Mouse (Mus musculus): ENCODE data around the gene Zfp771. TPM values are rescaled to one million over a fixed set of nuclear protein-coding genes. Genes with fewer than 3 reads are reported as not detected.

The Zfp771 gene
- polyA plus RNA-seq, 1 experiment = 41.0 TPM

DNA sequence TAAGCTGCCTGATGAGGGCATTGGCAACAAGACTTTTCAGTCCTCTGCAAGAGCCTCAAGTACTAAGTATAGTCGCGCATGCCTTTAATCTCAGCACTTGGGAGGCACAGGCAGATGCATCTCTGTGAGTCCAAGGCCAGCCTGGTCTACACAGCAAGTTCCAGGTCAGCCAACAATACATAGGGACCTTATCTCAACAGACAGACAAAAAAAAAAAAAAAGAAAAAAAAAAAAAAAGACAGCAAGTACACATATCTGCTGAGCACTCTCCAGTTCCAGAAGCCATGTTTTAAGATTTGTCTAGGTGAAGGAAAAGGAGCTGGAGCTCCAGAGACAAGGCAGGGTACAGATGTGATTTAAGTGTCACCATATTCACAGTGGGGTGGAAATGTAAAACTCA is 11.9 kb downstream of the Zfp771 start:
- Histone ChIP-seq H3K36me3 (ENCODE audit: control insufficient read depth, insufficient read depth, low read length) (no peaks in the 10 kb centered on the region), H3K27me3 (ENCODE audit: control insufficient read depth, insufficient read depth, low read length) (no peaks in the 10 kb centered on the region), H3K4me1 (ENCODE audit: control insufficient read depth, insufficient read depth, low read length) (peaks cover 12% of the 10 kb centered on the region), H3K27ac (ENCODE audit: control insufficient read depth, insufficient read depth, low read depth, low read length) (no peak overlapping the region), H3K4me3 (ENCODE audit: control insufficient read depth, low read depth, low read length) (no peak overlapping the region)
- TF ChIP-seq CTCF (IDR thresholded peaks at IDR 0.05; ENCODE audit: control insufficient read depth, insufficient read depth, insufficient replicate concordance, low read depth, low read length) = no peak
- TF ChIP-seq POLR2A (IDR thresholded peaks at IDR 0.05; ENCODE audit: control insufficient read depth, low read depth, low read length) = no peak

DNA sequence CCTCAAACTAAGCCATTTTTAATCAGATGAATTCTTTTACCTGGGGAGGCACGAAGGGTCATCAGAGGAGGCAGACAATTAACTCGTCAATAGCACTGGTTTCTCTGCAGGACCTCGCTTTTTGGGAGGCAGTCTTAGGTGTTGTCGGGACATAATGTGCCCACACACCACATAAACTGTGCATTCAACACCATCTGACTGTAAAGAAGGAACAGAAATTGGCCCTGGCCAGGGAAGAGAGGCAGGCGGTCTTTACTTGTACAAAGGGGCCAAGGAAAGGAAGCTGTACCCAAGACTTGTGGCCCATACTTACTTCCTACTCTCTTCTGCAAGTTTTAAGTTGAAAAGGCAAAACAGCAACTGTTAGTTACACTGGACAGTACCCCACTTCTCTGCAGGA is 12.4 kb downstream of the Zfp771 start:
- Histone ChIP-seq H3K36me3 (ENCODE audit: control insufficient read depth, insufficient read depth, low read length) (no peaks in the 10 kb centered on the region), H3K4me3 (ENCODE audit: control insufficient read depth, low read depth, low read length) (no peak overlapping the region), H3K27me3 (ENCODE audit: control insufficient read depth, insufficient read depth, low read length) (no peaks in the 10 kb centered on the region), H3K4me1 (ENCODE audit: control insufficient read depth, insufficient read depth, low read length) (peaks cover 14% of the 10 kb centered on the region), H3K27ac (ENCODE audit: control insufficient read depth, insufficient read depth, low read depth, low read length) (no peak overlapping the region)
- TF ChIP-seq CTCF (IDR thresholded peaks at IDR 0.05; ENCODE audit: control insufficient read depth, insufficient read depth, insufficient replicate concordance, low read depth, low read length) = no peak
- no peak for TF ChIP-seq POLR2A (IDR thresholded peaks at IDR 0.05; ENCODE audit: control insufficient read depth, low read depth, low read length)

DNA sequence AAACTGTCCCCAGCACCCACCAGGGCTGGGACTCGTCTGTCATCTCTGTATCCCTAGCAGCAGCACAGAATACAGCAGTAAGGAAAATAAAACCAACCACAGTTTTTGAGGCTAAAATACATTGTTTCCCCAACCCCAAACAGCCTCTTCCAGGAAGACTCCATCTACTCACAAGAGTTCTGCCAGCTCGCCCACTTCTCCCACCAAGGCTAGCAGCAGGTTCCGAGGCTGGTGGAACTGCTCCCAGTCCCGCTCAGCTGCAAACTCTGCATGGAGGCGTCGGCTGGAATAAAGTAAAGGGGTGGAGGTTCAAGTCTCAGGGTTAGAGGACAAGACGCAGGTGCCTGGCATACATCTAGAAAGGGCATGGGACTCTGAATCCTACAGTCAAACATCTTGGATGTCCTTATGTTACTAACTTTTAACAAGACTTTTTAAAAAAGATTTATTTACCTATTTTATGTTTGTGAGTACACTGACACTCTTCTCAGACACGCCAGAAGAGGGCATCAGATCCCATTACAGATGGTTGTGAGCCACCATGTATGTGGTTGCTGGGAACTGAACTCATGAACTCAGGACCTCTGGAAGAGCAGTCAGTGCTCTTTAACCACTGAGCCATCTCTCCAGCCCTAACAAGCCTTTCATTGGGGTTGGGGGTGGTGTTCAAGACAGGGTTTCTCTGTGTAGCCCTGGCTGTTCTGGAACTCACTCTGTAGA is 15.3 kb downstream of the Zfp771 start:
- H3K27me3 ChIP-seq (ENCODE audit: control insufficient read depth, insufficient read depth, low read length) = no peaks in the 10 kb centered on the region
- H3K27ac ChIP-seq (ENCODE audit: control insufficient read depth, insufficient read depth, low read depth, low read length) = no peak overlapping the region
- H3K4me3 ChIP-seq (ENCODE audit: control insufficient read depth, low read depth, low read length) = no peak overlapping the region
- no peaks in the 10 kb centered on the region for H3K36me3 ChIP-seq (ENCODE audit: control insufficient read depth, insufficient read depth, low read length)
- peaks cover 14% of the 10 kb centered on the region for H3K4me1 ChIP-seq (ENCODE audit: control insufficient read depth, insufficient read depth, low read length)
- TF ChIP-seq POLR2A (IDR thresholded peaks at IDR 0.05; ENCODE audit: control insufficient read depth, low read depth, low read length) = no peak
- no peak for TF ChIP-seq CTCF (IDR thresholded peaks at IDR 0.05; ENCODE audit: control insufficient read depth, insufficient read depth, insufficient replicate concordance, low read depth, low read length)

DNA sequence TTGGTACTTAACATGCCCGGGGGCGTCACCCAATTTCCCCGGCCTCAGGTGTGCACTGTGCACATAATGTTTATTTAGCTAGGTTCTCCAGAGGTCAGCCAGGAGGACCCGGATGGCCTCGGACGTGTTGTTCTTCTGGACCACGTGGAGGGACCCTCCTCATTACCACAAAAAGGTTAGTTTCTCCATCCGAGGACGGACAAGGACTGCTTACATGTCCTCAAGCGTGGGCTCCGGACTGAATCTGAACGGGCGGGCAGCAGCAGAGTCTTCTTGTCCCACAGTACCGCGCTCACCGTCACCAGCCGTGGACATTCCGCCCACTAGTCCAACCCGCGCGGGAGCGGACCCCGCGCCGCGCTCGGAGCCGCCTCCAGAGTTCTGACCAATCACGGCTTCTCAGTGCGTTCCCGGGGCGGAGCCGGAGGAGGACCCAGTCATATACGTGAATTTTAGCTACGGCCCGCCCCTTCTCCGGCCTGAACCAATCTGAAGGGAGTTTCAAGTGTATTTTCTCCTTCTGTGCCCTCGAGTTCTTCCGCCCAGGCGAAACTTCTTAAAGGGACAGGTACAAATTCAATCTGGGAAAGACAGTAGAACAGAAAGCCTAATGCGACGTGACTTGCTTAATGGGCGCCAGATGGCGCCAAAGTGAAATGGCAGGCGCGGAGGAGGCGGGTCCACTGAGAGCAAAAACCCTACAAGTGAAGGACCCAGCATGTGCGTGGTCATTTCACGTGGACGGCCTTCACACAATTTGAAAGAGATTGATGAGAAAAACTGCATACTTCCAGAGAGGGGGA is 16.4 kb downstream of the Zfp771 start, which contains the start of gene Dctpp1:
Gene Dctpp1 (minus strand): TSS at position 401 of the 803 bp plus-strand sequence.
- Histone ChIP-seq H3K27ac (ENCODE audit: control insufficient read depth, insufficient read depth, low read depth, low read length) (peak within 1 kb of the TSS; percentile 59), H3K4me3 (ENCODE audit: control insufficient read depth, low read depth, low read length) (peak within 1 kb of the TSS; percentile 91), H3K27me3 (ENCODE audit: control insufficient read depth, insufficient read depth, low read length) (no peaks in the 10 kb centered on the region), H3K36me3 (ENCODE audit: control insufficient read depth, insufficient read depth, low read length) (no peaks in the 10 kb centered on the region), H3K4me1 (ENCODE audit: control insufficient read depth, insufficient read depth, low read length) (peaks cover 10% of the 10 kb centered on the region)
- TF ChIP-seq POLR2A (IDR thresholded peaks at IDR 0.05; ENCODE audit: control insufficient read depth, low read depth, low read length) (peak; percentile 77), CTCF (IDR thresholded peaks at IDR 0.05; ENCODE audit: control insufficient read depth, insufficient read depth, insufficient replicate concordance, low read depth, low read length) (peak; percentile 66; the same call in 1 of the 2 replicates)

DNA sequence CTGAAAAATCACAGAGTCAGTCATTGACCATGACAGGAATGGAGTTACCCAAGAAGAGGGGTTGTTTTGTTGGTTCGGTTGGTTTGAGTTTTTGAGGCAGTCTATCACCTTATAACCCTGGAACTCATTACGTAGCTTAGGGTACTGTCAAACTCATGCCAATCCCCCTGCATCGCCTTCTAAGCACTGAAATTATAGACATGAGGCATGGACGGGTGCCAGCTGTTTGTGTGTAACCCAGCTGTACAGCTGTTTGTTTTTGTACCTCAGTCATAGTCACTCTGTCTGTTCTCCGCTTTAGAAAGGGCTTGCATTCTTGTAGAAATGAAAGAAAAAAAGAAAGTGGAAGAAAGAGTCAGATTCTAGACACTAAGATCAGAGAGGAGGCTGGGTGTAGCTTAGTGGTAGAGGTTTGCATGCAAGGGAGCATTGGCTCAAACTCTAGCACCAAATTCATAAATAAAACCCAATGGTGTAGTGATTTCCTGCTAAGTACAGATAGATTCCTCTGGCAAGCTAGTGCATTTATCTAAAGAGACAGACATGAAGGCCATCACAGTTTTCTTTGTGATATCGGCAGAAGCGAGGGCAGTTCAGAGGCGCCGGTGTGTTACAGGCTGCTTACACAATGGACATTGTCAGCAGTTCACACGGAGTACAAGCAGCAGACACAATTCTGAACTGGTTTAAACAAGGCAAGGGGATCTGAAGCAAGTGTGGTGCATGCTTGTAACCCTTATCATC is 18.3 kb downstream of the Zfp771 start:
- no peaks in the 10 kb centered on the region for H3K27me3 ChIP-seq (ENCODE audit: control insufficient read depth, insufficient read depth, low read length)
- no peak overlapping the region for H3K4me3 ChIP-seq (ENCODE audit: control insufficient read depth, low read depth, low read length)
- H3K27ac ChIP-seq (ENCODE audit: control insufficient read depth, insufficient read depth, low read depth, low read length) = no peak overlapping the region
- no peaks in the 10 kb centered on the region for H3K36me3 ChIP-seq (ENCODE audit: control insufficient read depth, insufficient read depth, low read length)
- peaks cover 10% of the 10 kb centered on the region for H3K4me1 ChIP-seq (ENCODE audit: control insufficient read depth, insufficient read depth, low read length)
- no peak for TF ChIP-seq CTCF (IDR thresholded peaks at IDR 0.05; ENCODE audit: control insufficient read depth, insufficient read depth, insufficient replicate concordance, low read depth, low read length)
- no peak for TF ChIP-seq POLR2A (IDR thresholded peaks at IDR 0.05; ENCODE audit: control insufficient read depth, low read depth, low read length)

DNA sequence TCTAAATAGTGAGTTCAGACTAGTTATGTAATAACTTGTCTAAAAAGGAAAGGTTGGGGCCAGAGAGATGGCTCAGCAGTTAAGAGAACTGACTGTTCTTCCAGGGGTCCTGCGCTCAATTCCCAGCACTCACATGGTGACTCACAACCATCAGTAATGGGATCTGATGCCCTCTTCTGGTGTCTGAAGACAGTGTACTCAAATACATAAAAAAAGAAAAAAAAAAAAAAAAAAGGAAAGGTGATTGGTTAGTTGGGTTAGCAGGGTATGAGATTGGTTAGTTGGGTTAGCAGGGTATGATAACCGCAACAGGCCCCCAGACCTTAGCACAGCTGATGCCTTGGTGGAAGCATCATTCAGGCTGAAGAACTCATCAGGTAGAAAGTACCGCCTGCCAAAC is 19.5 kb downstream of the Zfp771 start:
- no peak for TF ChIP-seq POLR2A (IDR thresholded peaks at IDR 0.05; ENCODE audit: control insufficient read depth, low read depth, low read length)
- no peak for TF ChIP-seq CTCF (IDR thresholded peaks at IDR 0.05; ENCODE audit: control insufficient read depth, insufficient read depth, insufficient replicate concordance, low read depth, low read length)
- no peak overlapping the region for H3K27ac ChIP-seq (ENCODE audit: control insufficient read depth, insufficient read depth, low read depth, low read length)
- no peaks in the 10 kb centered on the region for H3K27me3 ChIP-seq (ENCODE audit: control insufficient read depth, insufficient read depth, low read length)
- no peak overlapping the region for H3K4me3 ChIP-seq (ENCODE audit: control insufficient read depth, low read depth, low read length)
- no peaks in the 10 kb centered on the region for H3K36me3 ChIP-seq (ENCODE audit: control insufficient read depth, insufficient read depth, low read length)
- peaks cover 10% of the 10 kb centered on the region for H3K4me1 ChIP-seq (ENCODE audit: control insufficient read depth, insufficient read depth, low read length)

DNA sequence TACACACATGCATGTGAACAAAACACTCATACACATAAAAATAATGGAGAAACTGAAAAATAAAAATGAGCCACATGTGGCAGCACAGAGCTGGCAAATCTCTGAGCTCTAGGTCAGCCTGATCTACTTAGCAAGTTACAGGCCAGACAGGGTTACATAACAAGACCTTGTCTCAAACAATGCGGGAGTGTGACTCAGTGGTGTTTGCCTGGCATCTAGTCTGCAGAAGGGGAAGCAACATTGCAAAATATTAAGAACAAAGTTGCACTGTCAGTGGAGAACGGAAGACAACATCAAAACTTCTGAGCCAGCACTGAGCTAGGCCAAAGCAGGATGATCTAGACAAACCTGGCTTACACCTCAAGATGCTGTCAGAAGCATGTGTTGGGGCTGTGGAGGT is 26.2 kb downstream of the Zfp771 start:
- Histone ChIP-seq H3K27ac (ENCODE audit: control insufficient read depth, insufficient read depth, low read depth, low read length) (no peak overlapping the region), H3K4me3 (ENCODE audit: control insufficient read depth, low read depth, low read length) (no peak overlapping the region; the same call in 1 of the 2 replicates), H3K27me3 (ENCODE audit: control insufficient read depth, insufficient read depth, low read length) (no peaks in the 10 kb centered on the region), H3K4me1 (ENCODE audit: control insufficient read depth, insufficient read depth, low read length) (no peaks in the 10 kb centered on the region; the same call in 1 of the 2 replicates), H3K36me3 (ENCODE audit: control insufficient read depth, insufficient read depth, low read length) (peaks cover 2% of the 10 kb centered on the region)
- no peak for TF ChIP-seq CTCF (IDR thresholded peaks at IDR 0.05; ENCODE audit: control insufficient read depth, insufficient read depth, insufficient replicate concordance, low read depth, low read length)
